Mouse (Mus musculus) cortical plate, adult 2 months (tissue): ENCODE measurements at regions not wholly inside any gene's neighbourhood (a gene's known extent, or its start where the extent isn't known, plus 50 kb on each side); places are given as distances from the start of the nearest gene placed in this dataset.

Experiments
- CTCF ChIP-seq: fragments of 200-500 bp; IDR thresholded peaks from 2 replicates; pipeline ENCODE4 v1.5.1; 2011; ENCODE audit warnings: mild to moderate bottlenecking, control low read depth, low read length; ENCODE audit not compliant: insufficient read depth; ENCODE audit errors: extremely low read depth
- POLR2A ChIP-seq: fragments of 200-500 bp; IDR thresholded peaks from 2 replicates; pipeline ENCODE4 v1.6.1; 2011; ENCODE audit warnings: mild to moderate bottlenecking, low read length, control low read depth; ENCODE audit not compliant: insufficient read depth; ENCODE audit errors: extremely low read depth

DNA sequence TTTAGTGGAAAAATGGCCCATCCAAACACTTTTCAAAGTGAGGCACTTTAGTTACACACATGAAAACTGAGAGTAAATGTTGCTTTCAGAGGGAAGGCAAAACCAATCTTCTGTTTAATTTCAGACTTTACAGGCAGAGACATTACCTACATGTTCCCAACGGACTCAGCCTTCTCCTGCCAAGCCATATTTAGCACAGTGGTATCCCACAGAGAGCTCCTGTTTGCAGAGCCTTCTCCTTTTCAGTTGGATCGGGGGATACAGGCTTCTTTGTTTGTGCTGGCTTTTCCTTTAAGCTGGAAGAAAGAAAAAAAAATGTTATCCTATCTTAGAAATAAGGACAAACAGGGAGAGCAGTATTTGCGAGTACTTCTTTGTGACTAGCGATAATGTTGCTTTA lies 254.3 kb downstream of the Bckdhb start:
- TF ChIP-seq CTCF: no peak
- no peak for TF ChIP-seq POLR2A
